Comparison of ENCODE assay signal across 9 mouse cellular contexts in the genomic region with DNA sequence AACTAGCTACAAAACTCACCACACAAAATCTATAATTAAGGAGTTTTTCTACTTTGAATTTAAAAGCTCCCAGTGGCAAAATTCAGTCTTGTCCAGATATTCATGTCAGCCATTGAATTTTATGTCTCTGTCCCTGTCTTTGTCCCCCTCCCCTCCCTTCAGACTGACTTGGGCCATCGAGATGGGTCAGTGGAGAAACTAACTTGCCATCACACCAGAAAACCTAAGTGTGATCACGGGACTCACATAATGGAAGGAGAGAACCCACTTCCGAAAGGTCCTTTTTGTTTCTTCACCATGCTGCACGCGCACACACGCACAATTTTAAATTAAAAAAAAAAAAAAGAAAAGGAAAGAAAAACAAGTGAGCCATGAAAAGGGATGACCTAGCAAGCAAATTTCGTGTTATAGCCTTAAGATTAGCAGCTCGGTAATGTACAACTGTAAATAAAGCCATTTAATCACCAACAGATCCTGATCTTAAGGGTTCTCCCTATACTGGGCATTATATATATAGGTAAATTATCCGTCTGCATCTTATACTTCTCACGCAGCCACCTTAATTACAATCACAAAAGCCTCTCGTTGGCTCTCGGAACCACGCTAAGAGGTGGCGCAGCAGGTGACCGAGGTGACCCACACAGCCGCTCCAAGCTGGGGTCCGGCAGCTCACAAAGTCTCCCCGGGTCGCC. TPM values are rescaled to one million over a fixed set of nuclear protein-coding genes. Genes with fewer than 3 reads are reported as not detected.
DNase-seq lines count a peak whose midpoint lies in the region; ATAC-seq lines count a peak whose summit lies in the region.
"Had no signal": no experiment of that assay in that cellular context is flagged by ENCODE, and none has a peak within 500 bp of the region (broad histone marks: within the 10 kb centered on the region; RNA-seq: fewer than 3 reads in every experiment).

No protein-coding gene starts in this region.

- H3K4me1 ChIP-seq in neural tube, embryonic 11.5 days (ENCODE audit: control insufficient read depth, insufficient read depth, low read length) = no peaks in the 10 kb centered on the region

- 5% methylated on average over 19 of the region's 19 CpGs for WGBS in neural tube, embryonic 11.5 days

- peak overlapping the region; percentile 73 for H3K4me3 ChIP-seq in neural tube, embryonic 11.5 days (ENCODE audit: low read depth, low read length)

- peak overlapping the region; percentile 81 for H3K9ac ChIP-seq in neural tube, embryonic 11.5 days (ENCODE audit: low read length)

- H3K36me3 ChIP-seq in neural tube, embryonic 11.5 days (ENCODE audit: control insufficient read depth, insufficient read depth, low read length) = 0 out of 2 replicates have a peak, but pooled peaks cover 2% of the 10 kb centered on the region

- no peaks in the 10 kb centered on the region for H3K9me3 ChIP-seq in neural tube, embryonic 11.5 days (ENCODE audit: control insufficient read depth, low read length)

- H3K27ac ChIP-seq in neural tube, embryonic 11.5 days (ENCODE audit: low read depth, low read length) = no peak overlapping the region

- DNase-seq in frontal cortex, adult 2 months (ENCODE audit: extremely low spot score in 1 of 2, low spot score in 1 of 2) = no peak
- DNase-seq in 3T3-L1 (ENCODE audit: low read depth, low spot score) = peak; percentile 42
- peak; percentile 12 for DNase-seq in embryo, embryonic 11 days
- peak; percentile 23 for DNase-seq in neural tube, embryonic 11.5 days (ENCODE audit: low spot score)
- no peak for DNase-seq in gastrocnemius, adult 18-20 months (ENCODE audit: low spot score)
- DNase-seq in urinary bladder, adult 2 months (ENCODE audit: low spot score) = no peak

- H3K4me2 ChIP-seq in neural tube, embryonic 11.5 days (ENCODE audit: low read depth) = peak overlapping the region; percentile 57

- no peaks in the 10 kb centered on the region for H3K27me3 ChIP-seq in neural tube, embryonic 11.5 days (ENCODE audit: control insufficient read depth, insufficient read depth, low read length)
- H3K27me3 ChIP-seq: Patski had no signal

- 0 out of 2 replicates have a peak, but pooled peaks have one; percentile 5 for ATAC-seq in frontal cortex, adult (ENCODE audit: low TSS enrichment)
- ATAC-seq in inflammation-experienced regulatory T-cells, adult 6 months = peak; percentile 35
- ATAC-seq in neural tube, embryonic 11.5 days (ENCODE audit: insufficient read depth, low FRiP score, low TSS enrichment) = peak; percentile 4; the same call in 1 of the 2 replicates

RNA-seq across cellular contexts. Expression of a gene that starts 0.5 kb away (rescaled TPM):
- 25.1 and 28.7 TPM in 2 replicates for polyA plus RNA-seq in frontal cortex, adult 2 months (2012; rRNA removed)
- 10 to 100 TPM; 12.1 to 19.8 (median 13.9) TPM for polyA plus RNA-seq in inflammation-experienced regulatory T-cells, adult 6 months (2017; shearing (Covaris generic))
- 14.6 and 15.6 TPM in 2 replicates for polyA plus RNA-seq in neural tube, embryonic 11.5 days (2014; fragmentation: Nextera tagmentation; extraction: Ambion mirVana)
- 10 to 100 TPM; 10.6 to 12.1 TPM for total RNA-seq in gastrocnemius, adult 18-20 months (2021)
- polyA plus RNA-seq in urinary bladder, adult 2 months (2012; rRNA removed) = 28.3 and 35.2 TPM in 2 replicates

RNA-seq across cellular contexts. Expression of a gene that starts 46.2 kb away (rescaled TPM):
- polyA plus RNA-seq in frontal cortex, adult 2 months (2012; rRNA removed) = 70.0 and 84.1 TPM in 2 replicates
- 100 to 1,000 TPM; 164 to 233 (median 183) TPM for polyA plus RNA-seq in inflammation-experienced regulatory T-cells, adult 6 months (2017; shearing (Covaris generic))
- 375 and 378 TPM in 2 replicates for polyA plus RNA-seq in neural tube, embryonic 11.5 days (2014; fragmentation: Nextera tagmentation; extraction: Ambion mirVana)
- 100 to 1,000 TPM; 135 to 144 TPM for total RNA-seq in gastrocnemius, adult 18-20 months (2021)
- 101 and 105 TPM in 2 replicates for polyA plus RNA-seq in urinary bladder, adult 2 months (2012; rRNA removed)

RNA-seq across cellular contexts. Expression of a gene that starts 46.5 kb away (rescaled TPM):
- 9.2 and 10.0 TPM in 2 replicates for polyA plus RNA-seq in frontal cortex, adult 2 months (2012; rRNA removed)
- 10 to 100 TPM; 24.3 to 31.7 (median 27.8) TPM for polyA plus RNA-seq in inflammation-experienced regulatory T-cells, adult 6 months (2017; shearing (Covaris generic))
- polyA plus RNA-seq in neural tube, embryonic 11.5 days (2014; fragmentation: Nextera tagmentation; extraction: Ambion mirVana) = 38.5 and 40.8 TPM in 2 replicates
- 10 to 100 TPM; 21.5 to 23.7 TPM for total RNA-seq in gastrocnemius, adult 18-20 months (2021)
- polyA plus RNA-seq in urinary bladder, adult 2 months (2012; rRNA removed) = 9.6 and 10.0 TPM in 2 replicates

Comparison
In these comparisons a context has a peak if more than half of its experiments do, and no peak if none do; other contexts are left out.
1. DNase-seq: peak in 3T3-L1 (single experiment), embryo, embryonic 11 days (single experiment) and neural tube, embryonic 11.5 days (single experiment); none in frontal cortex, adult 2 months (0 of 2), gastrocnemius, adult 18-20 months (single experiment) and urinary bladder, adult 2 months (single experiment).
2. Peak in every context shown above with its lines, with median percentiles within 50 percentile points of each other: ATAC-seq.